Mouse (Mus musculus): ENCODE measurements around the gene Lman1l.

Lman1l gene

GRCm38 (mm10) chr9:57575577-57575976 is 45.0 kb downstream of the Lman1l start:
- no peak for DNase-seq

- DNase-seq: no peak
These were observed 46.2 kb downstream of the Lman1l start for GRCm38 (mm10) chr9:57574397-57574796.

- DNase-seq: no peak
These were observed 52.1 kb downstream of the Lman1l start for GRCm38 (mm10) chr9:57568500-57568899.

- no peak for DNase-seq
These were observed 53.7 kb downstream of the Lman1l start for GRCm38 (mm10) chr9:57566846-57567245.

- DNase-seq: peak; percentile 56
These were observed 54.8 kb downstream of the Lman1l start for GRCm38 (mm10) chr9:57565741-57566221.

- no peak for DNase-seq
These were observed 56.0 kb downstream of the Lman1l start for GRCm38 (mm10) chr9:57564609-57565008.

GRCm38 (mm10) chr9:57562896-57563372 is 57.6 kb downstream of the Lman1l start:
- no peak for DNase-seq

GRCm38 (mm10) chr9:57561711-57562099 is 58.9 kb downstream of the Lman1l start:
- no peak for DNase-seq

GRCm38 (mm10) chr9:57560861-57561710 is 59.5 kb downstream of the Lman1l start, which contains the start of gene Scamp2:
TSS of gene Scamp2 (plus strand) at chr9:57560943.
- peak; percentile 90 for DNase-seq

- DNase-seq: no peak
These were observed 60.3 kb downstream of the Lman1l start for GRCm38 (mm10) chr9:57560263-57560662.

- no peak for DNase-seq
These were observed 61.0 kb downstream of the Lman1l start for GRCm38 (mm10) chr9:57559568-57559967.

GRCm38 (mm10) chr9:57558625-57559024 is 61.9 kb downstream of the Lman1l start:
- DNase-seq: no peak

- no peak for DNase-seq
These were observed 63.4 kb downstream of the Lman1l start for GRCm38 (mm10) chr9:57557215-57557614.

Data from right cerebral cortex, postnatal 4 days (tissue).